Mouse (Mus musculus) small intestine, adult 2 months (tissue): ENCODE data around the gene Olfr705. TPM values are rescaled to one million over a fixed set of nuclear protein-coding genes. Genes with fewer than 3 reads are reported as not detected.
"Not testable (repeated sequence)": the region's sequence is repeated elsewhere in the genome, so short reads cannot be mapped to it uniquely, and the experiment has no call there.

Source experiments
- H3K27ac ChIP-seq: fragments of 200-500 bp; 2 replicates; pipeline ENCODE4 v1.5.1; 2012; ENCODE audit warnings: low read depth, low read length, control low read depth, inconsistent platforms; ENCODE audit not compliant: insufficient read depth
- H3K27me3 ChIP-seq: fragments of 200-500 bp; 2 replicates; pipeline ENCODE4 v1.6.1; 2012; ENCODE audit warnings: mild to moderate bottlenecking, moderate library complexity, low read length, inconsistent platforms; ENCODE audit not compliant: control insufficient read depth, insufficient read depth
- H3K36me3 ChIP-seq: fragments of 200-500 bp; 2 replicates; pipeline ENCODE4 v1.6.1; 2012; ENCODE audit warnings: mild to moderate bottlenecking, low read length, control low read depth, inconsistent platforms; ENCODE audit not compliant: control insufficient read depth, insufficient read depth
- H3K4me1 ChIP-seq: fragments of 200-500 bp; 2 replicates; pipeline ENCODE4 v1.6.1; 2012; ENCODE audit warnings: low read length, inconsistent platforms, mixed read lengths; ENCODE audit not compliant: control insufficient read depth, insufficient read depth, insufficient read length
- H3K4me3 ChIP-seq: fragments of 200-500 bp; 2 replicates; pipeline ENCODE4 v1.5.1; 2012; ENCODE audit warnings: low read depth, mild to moderate bottlenecking, control low read depth, inconsistent platforms, low read length, moderate library complexity
- CTCF ChIP-seq: fragments of 200-500 bp; IDR thresholded peaks from 2 replicates; pipeline ENCODE4 v1.5.1; 2012; ENCODE audit warnings: low read depth, mild to moderate bottlenecking, control low read depth, inconsistent platforms, low read length, moderate library complexity, mixed read lengths; ENCODE audit not compliant: insufficient replicate concordance, insufficient read length; ENCODE audit errors: extremely low read depth
- POLR2A ChIP-seq: fragments of 200-500 bp; IDR thresholded peaks from 2 replicates; pipeline ENCODE4 v1.6.1; 2012; ENCODE audit warnings: low read depth, mild to moderate bottlenecking, control low read depth, inconsistent platforms, low read length, moderate library complexity
- WGBS: fragments of 180-500 bp; shearing (Covaris S2); methylation state at CpG from one replicate; pipeline ENCODE4 v1.1.7; 2018; 5-methylcytosine and 5-hydroxymethylcytosine counted together
- polyA plus RNA-seq: library from polyadenylated mRNA; depleted of rRNA; stranded (reverse); fragments of >200 nt; gene quantifications from 2 replicates; pipeline ENCODE4 v1.2.3, GENCODE M21; 2012; rRNA removed

Gene Olfr705
- not detected in 2 replicates for polyA plus RNA-seq

- Histone ChIP-seq H3K27me3 (no peaks in the 10 kb centered on the region), H3K4me3 (no peak within 1 kb of the TSS), H3K36me3 (no peaks in the 10 kb centered on the region), H3K4me1 (no peaks in the 10 kb centered on the region), H3K27ac (no peak within 1 kb of the TSS)
- WGBS, result 80% methylated on average over 3 of the region's 3 CpGs
- TF ChIP-seq CTCF, result no peak
- TF ChIP-seq POLR2A, result no peak
Observed at GRCm38 (mm10) chr7:106876791-106877190, at the start of gene Olfr705. TSS of gene Olfr705 (minus strand) at chr7:106876891.

GRCm38 (mm10) chr7:106920961-106921360 lies 44.3 kb upstream of the Olfr705 start:
- not testable (repeated sequence) for H3K4me3 ChIP-seq, H3K36me3 ChIP-seq, H3K4me1 ChIP-seq, H3K27me3 ChIP-seq, H3K27ac ChIP-seq
- WGBS, result 94% methylated on average over 7 of the region's 7 CpGs

- no peak for TF ChIP-seq POLR2A
- no peak for TF ChIP-seq CTCF
- Histone ChIP-seq H3K27ac (no peak within 1 kb of the TSS), H3K36me3 (no peaks in the 10 kb centered on the region), H3K4me3 (no peak within 1 kb of the TSS), H3K27me3 (no peaks in the 10 kb centered on the region), H3K4me1 (peaks cover 2% of the 10 kb centered on the region; the same call in 1 of the 2 replicates)
- 52% methylated on average over 2 of the region's 2 CpGs for WGBS
Observed at GRCm38 (mm10) chr7:106907676-106908075, 31.0 kb upstream of the Olfr705 start, which contains the start of gene Olfr1532-ps1. TSS of gene Olfr1532-ps1 (plus strand) at chr7:106908001.

GRCm38 (mm10) chr7:106901141-106901540 lies 24.4 kb upstream of the Olfr705 start, which contains the start of gene Olfr707:
TSS of gene Olfr707 (minus strand) at chr7:106901241.
- not testable (repeated sequence) for H3K36me3 ChIP-seq, H3K27ac ChIP-seq, H3K4me3 ChIP-seq, H3K27me3 ChIP-seq, H3K4me1 ChIP-seq
- WGBS, result 96% methylated on average over 3 of the region's 3 CpGs

- Histone ChIP-seq H3K36me3 (no peaks in the 10 kb centered on the region), H3K4me3 (no peak within 1 kb of the TSS), H3K4me1 (no peaks in the 10 kb centered on the region), H3K27ac (no peak within 1 kb of the TSS), H3K27me3 (no peaks in the 10 kb centered on the region)
- 74% methylated on average over 2 of the region's 2 CpGs for WGBS
- TF ChIP-seq CTCF (no peak), POLR2A (no peak)
Observed at GRCm38 (mm10) chr7:106888062-106888461, 11.4 kb upstream of the Olfr705 start, which contains the start of gene Olfr706. TSS of gene Olfr706 (minus strand) at chr7:106888162.

GRCm38 (mm10) chr7:106862885-106863284 lies 13.8 kb downstream of the Olfr705 start, which contains the start of gene Olfr704:
TSS of gene Olfr704 (plus strand) at chr7:106863185.
- Histone ChIP-seq H3K27me3 (no peaks in the 10 kb centered on the region), H3K27ac (no peak within 1 kb of the TSS), H3K4me3 (no peak within 1 kb of the TSS), H3K36me3 (no peaks in the 10 kb centered on the region), H3K4me1 (no peaks in the 10 kb centered on the region)
- TF ChIP-seq CTCF (no peak), POLR2A (no peak)

GRCm38 (mm10) chr7:106843060-106843459 lies 33.6 kb downstream of the Olfr705 start, which contains the start of gene Olfr703:
TSS of gene Olfr703 (plus strand) at chr7:106843360.
- H3K36me3 ChIP-seq, result no peaks in the 10 kb centered on the region

GRCm38 (mm10) chr7:106833793-106834192 lies 42.9 kb downstream of the Olfr705 start, which contains the start of gene Olfr702:
TSS of gene Olfr702 (minus strand) at chr7:106833893.
- Histone ChIP-seq H3K36me3 (no peaks in the 10 kb centered on the region), H3K27ac (no peak within 1 kb of the TSS), H3K27me3 (no peaks in the 10 kb centered on the region), H3K4me3 (no peak within 1 kb of the TSS), H3K4me1 (no peaks in the 10 kb centered on the region)
- TF ChIP-seq POLR2A (no peak), CTCF (no peak)

More at GRCm38 (mm10) chr7:106843060-106843459, 33.6 kb downstream of the Olfr705 start, which contains the start of gene Olfr703:
- no peaks in the 10 kb centered on the region for H3K4me1 ChIP-seq
- 21% methylated on average over 2 of the region's 2 CpGs for WGBS
- no peak within 1 kb of the TSS for H3K4me3 ChIP-seq
- TF ChIP-seq CTCF (no peak), POLR2A (no peak)
- H3K27me3 ChIP-seq, result no peaks in the 10 kb centered on the region
- no peak within 1 kb of the TSS for H3K27ac ChIP-seq

Other genes with a start within 250 kb of the Olfr705 start
- gene Olfr693, start 196.3 kb downstream of the Olfr705 start, polyA plus RNA-seq, result not detected in 2 replicates
- gene Olfr694, start 185.1 kb downstream of the Olfr705 start, polyA plus RNA-seq, result not detected in 2 replicates
- not detected in 2 replicates for gene Olfr695, start 160.5 kb downstream of the Olfr705 start, polyA plus RNA-seq
- not detected in 2 replicates for gene Olfr697, start 134.4 kb downstream of the Olfr705 start, polyA plus RNA-seq
- gene Olfr698, start 121.5 kb downstream of the Olfr705 start, polyA plus RNA-seq, result not detected in 2 replicates
- not detected in 2 replicates for gene Olfr699, start 83.7 kb downstream of the Olfr705 start, polyA plus RNA-seq
- gene Olfr700, start 68.1 kb downstream of the Olfr705 start, polyA plus RNA-seq, result not detected in 2 replicates
- not detected in 2 replicates for gene Olfr701, start 62.8 kb downstream of the Olfr705 start, polyA plus RNA-seq
- gene Olfr702, start 43.0 kb downstream of the Olfr705 start, polyA plus RNA-seq, result not detected in 2 replicates
- gene Olfr703, start 33.5 kb downstream of the Olfr705 start, polyA plus RNA-seq, result not detected in 2 replicates
- gene Olfr704, start 13.7 kb downstream of the Olfr705 start, polyA plus RNA-seq, result not detected in 2 replicates
- gene Olfr706, start 11.3 kb upstream of the Olfr705 start, polyA plus RNA-seq, result not detected in 2 replicates
- gene Olfr707, start 24.4 kb upstream of the Olfr705 start, polyA plus RNA-seq, result not detected in 2 replicates
- gene Olfr1532-ps1, start 31.1 kb upstream of the Olfr705 start, polyA plus RNA-seq, result not detected in 2 replicates
- not detected in 2 replicates for gene Olfr709-ps1, start 55.3 kb upstream of the Olfr705 start, polyA plus RNA-seq
- gene Olfr710, start 71.4 kb upstream of the Olfr705 start, polyA plus RNA-seq, result not detected in 2 replicates
- gene Olfr6, start 87.0 kb upstream of the Olfr705 start, polyA plus RNA-seq, result not detected in 2 replicates
- gene Olfr711, start 98.6 kb upstream of the Olfr705 start, polyA plus RNA-seq, result not detected in 2 replicates
- not detected in 2 replicates for gene Olfr2, start 129.2 kb upstream of the Olfr705 start, polyA plus RNA-seq
- gene Olfr713, start 154.3 kb upstream of the Olfr705 start, polyA plus RNA-seq, result not detected in 2 replicates
- not detected in 2 replicates for gene Olfr714, start 194.1 kb upstream of the Olfr705 start, polyA plus RNA-seq
- not detected in 2 replicates for gene Olfr17, start 216.3 kb upstream of the Olfr705 start, polyA plus RNA-seq
- gene Olfr715b, start 233.5 kb upstream of the Olfr705 start, polyA plus RNA-seq, result not detected in 2 replicates